Mouse (Mus musculus) embryonic fibroblast, embryonic 13.5 days (primary cell): ENCODE data around the gene Negr1. TPM values are rescaled to one million over a fixed set of nuclear protein-coding genes. Genes with fewer than 3 reads are reported as not detected.
A peak's percentile ranks its signal among the peaks of the same experiment; 100 is the strongest.

Experiments used
- H3K27ac ChIP-seq: 2 replicates; pipeline ENCODE4 v1.5.1; 2012; ENCODE audit warnings: low read length, control low read depth, inconsistent platforms; ENCODE audit not compliant: insufficient read depth
- H3K4me1 ChIP-seq: 2 replicates; pipeline ENCODE4 v1.6.1; 2011; ENCODE audit warnings: low read length; ENCODE audit not compliant: control insufficient read depth, insufficient read depth
- H3K4me3 ChIP-seq: 2 replicates; pipeline ENCODE4 v1.5.1; 2011; ENCODE audit warnings: mild to moderate bottlenecking, control low read depth, low read length; ENCODE audit not compliant: insufficient read depth
- CTCF ChIP-seq: IDR thresholded peaks from 2 replicates; pipeline ENCODE4 v1.5.1; 2011; ENCODE audit warnings: mild to moderate bottlenecking, control low read depth, low read length, moderate library complexity, borderline replicate concordance; ENCODE audit not compliant: insufficient read depth
- POLR2A ChIP-seq: IDR thresholded peaks from 2 replicates; pipeline ENCODE4 v1.6.1; 2011; ENCODE audit warnings: low read depth, mild to moderate bottlenecking, control low read depth, low read length, moderate library complexity
- polyA plus RNA-seq: library from polyadenylated mRNA; stranded (reverse); fragments of >200 nt; gene quantifications from 2 replicates; pipeline ENCODE4 v1.2.4, GENCODE M21; 2011; ENCODE audit warnings: low read depth; ENCODE audit not compliant: missing spikeins, insufficient read length

Gene Negr1
- polyA plus RNA-seq, 1 experiment, result 2.2 TPM

DNA sequence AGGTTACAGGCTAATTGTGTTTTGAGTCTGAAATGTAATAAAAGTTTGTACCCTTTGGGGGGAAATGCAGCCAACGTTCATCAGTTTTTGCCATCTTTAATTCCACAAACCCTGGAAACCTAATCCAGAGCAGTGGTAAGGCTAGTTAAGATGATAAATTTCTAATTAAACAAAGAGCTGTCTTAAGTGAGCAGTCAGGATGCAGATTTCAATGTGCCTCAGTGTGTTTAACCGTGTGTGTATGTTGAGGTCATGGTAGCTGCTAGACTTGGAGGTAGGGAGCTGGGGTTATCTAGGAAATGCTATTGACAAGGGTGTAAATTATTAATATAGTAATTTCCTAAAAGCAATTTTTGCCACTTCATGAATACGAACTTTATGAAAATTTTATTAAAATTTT, 185.9 kb downstream of the Negr1 start:
- TF ChIP-seq CTCF, result no peak
- TF ChIP-seq POLR2A, result no peak
- H3K4me1 ChIP-seq, result 0 out of 2 replicates have a peak, but pooled peaks cover 3% of the 10 kb centered on the region
- no peak overlapping the region for H3K27ac ChIP-seq
- H3K4me3 ChIP-seq, result no peak overlapping the region

- no peaks in the 10 kb centered on the region for H3K4me1 ChIP-seq
- no peak overlapping the region for H3K4me3 ChIP-seq
- no peak overlapping the region for H3K27ac ChIP-seq
- TF ChIP-seq POLR2A (no peak), CTCF (no peak)
These were observed 192.3 kb downstream of the Negr1 start for GRCm38 (mm10) chr3:156753780-156754373.

GRCm38 (mm10) chr3:156754790-156755530, 193.4 kb downstream of the Negr1 start:
- Histone ChIP-seq H3K4me3 (no peak overlapping the region), H3K4me1 (no peaks in the 10 kb centered on the region), H3K27ac (no peak overlapping the region)
- TF ChIP-seq POLR2A (no peak), CTCF (no peak)

- H3K4me3 ChIP-seq, result no peak overlapping the region
- no peaks in the 10 kb centered on the region for H3K4me1 ChIP-seq
- TF ChIP-seq POLR2A (no peak), CTCF (no peak)
- H3K27ac ChIP-seq, result no peak overlapping the region
These were observed 203.4 kb downstream of the Negr1 start for GRCm38 (mm10) chr3:156765015-156765414.

- no peak overlapping the region for H3K4me3 ChIP-seq
- no peak overlapping the region for H3K27ac ChIP-seq
- TF ChIP-seq CTCF, result no peak
- TF ChIP-seq POLR2A, result no peak
- no peaks in the 10 kb centered on the region for H3K4me1 ChIP-seq
These were observed 204.7 kb downstream of the Negr1 start for GRCm38 (mm10) chr3:156766171-156766845.

GRCm38 (mm10) chr3:156771626-156772025, 210.0 kb downstream of the Negr1 start:
- Histone ChIP-seq H3K4me1 (no peaks in the 10 kb centered on the region), H3K27ac (no peak overlapping the region), H3K4me3 (no peak overlapping the region)
- TF ChIP-seq POLR2A (no peak), CTCF (no peak)

DNA sequence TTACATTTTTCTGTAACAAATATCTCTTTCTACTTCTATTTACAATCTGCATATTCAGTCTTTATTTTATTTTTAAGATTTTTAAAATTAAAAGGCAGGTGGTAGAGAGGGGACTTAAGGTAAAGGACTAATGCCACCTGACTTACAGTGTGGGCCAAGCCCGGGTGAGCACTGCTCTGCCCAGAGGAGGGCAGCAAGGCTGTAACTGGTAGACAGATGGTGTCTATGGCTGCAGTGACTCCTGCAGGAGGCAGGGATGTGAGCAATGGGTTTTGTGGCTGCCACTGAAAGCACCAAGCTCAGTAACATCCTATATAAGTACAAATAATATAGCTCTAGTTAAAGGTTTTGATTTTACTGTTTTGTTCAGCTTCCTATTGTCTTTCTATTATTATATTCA, 210.5 kb downstream of the Negr1 start:
- no peak overlapping the region for H3K27ac ChIP-seq
- H3K4me3 ChIP-seq, result no peak overlapping the region
- TF ChIP-seq CTCF, result peak; percentile 74; the same call in 1 of the 2 replicates
- TF ChIP-seq POLR2A, result no peak
- no peaks in the 10 kb centered on the region for H3K4me1 ChIP-seq

GRCm38 (mm10) chr3:156784309-156784852, 222.8 kb downstream of the Negr1 start:
- H3K4me1 ChIP-seq, result no peaks in the 10 kb centered on the region
- H3K4me3 ChIP-seq, result no peak overlapping the region
- H3K27ac ChIP-seq, result no peak overlapping the region
- no peak for TF ChIP-seq POLR2A
- TF ChIP-seq CTCF, result no peak

DNA sequence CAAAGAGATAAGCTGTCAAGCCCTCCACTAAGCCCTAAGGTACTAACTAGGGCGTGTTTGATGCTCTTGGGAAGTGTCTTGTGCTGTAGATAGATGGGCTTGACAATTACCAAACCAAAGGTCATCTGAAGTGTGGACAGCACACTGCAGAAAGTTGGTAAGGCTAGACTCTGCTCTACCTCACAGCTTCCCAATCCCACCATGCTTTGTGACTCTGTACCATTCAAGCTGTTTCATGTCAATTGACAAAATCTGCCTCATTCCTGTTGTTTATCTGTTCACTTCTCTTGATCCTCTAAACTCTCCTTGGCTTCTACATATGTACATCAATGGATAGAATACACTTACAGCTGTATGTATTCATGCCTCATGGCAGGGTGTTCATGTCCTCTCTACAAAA, 224.8 kb downstream of the Negr1 start:
- Histone ChIP-seq H3K4me3 (no peak overlapping the region), H3K4me1 (no peaks in the 10 kb centered on the region), H3K27ac (no peak overlapping the region)
- no peak for TF ChIP-seq POLR2A
- TF ChIP-seq CTCF, result no peak

GRCm38 (mm10) chr3:156791234-156791633, 229.6 kb downstream of the Negr1 start:
- no peak for TF ChIP-seq CTCF
- TF ChIP-seq POLR2A, result no peak
- H3K4me1 ChIP-seq, result no peaks in the 10 kb centered on the region; the same call in 1 of the 2 replicates
- H3K27ac ChIP-seq, result no peak overlapping the region
- H3K4me3 ChIP-seq, result no peak overlapping the region
